Mouse (Mus musculus) small intestine, adult 2 months (tissue): ENCODE results near the gene Tmem110.

Source experiments
- CTCF ChIP-seq: fragments of 200-500 bp; IDR thresholded peaks from 2 replicates; pipeline ENCODE4 v1.5.1; 2012; ENCODE audit warnings: low read depth, mild to moderate bottlenecking, control low read depth, inconsistent platforms, low read length, moderate library complexity, mixed read lengths; ENCODE audit not compliant: insufficient replicate concordance, insufficient read length; ENCODE audit errors: extremely low read depth
- POLR2A ChIP-seq: fragments of 200-500 bp; IDR thresholded peaks from 2 replicates; pipeline ENCODE4 v1.6.1; 2012; ENCODE audit warnings: low read depth, mild to moderate bottlenecking, control low read depth, inconsistent platforms, low read length, moderate library complexity

DNA sequence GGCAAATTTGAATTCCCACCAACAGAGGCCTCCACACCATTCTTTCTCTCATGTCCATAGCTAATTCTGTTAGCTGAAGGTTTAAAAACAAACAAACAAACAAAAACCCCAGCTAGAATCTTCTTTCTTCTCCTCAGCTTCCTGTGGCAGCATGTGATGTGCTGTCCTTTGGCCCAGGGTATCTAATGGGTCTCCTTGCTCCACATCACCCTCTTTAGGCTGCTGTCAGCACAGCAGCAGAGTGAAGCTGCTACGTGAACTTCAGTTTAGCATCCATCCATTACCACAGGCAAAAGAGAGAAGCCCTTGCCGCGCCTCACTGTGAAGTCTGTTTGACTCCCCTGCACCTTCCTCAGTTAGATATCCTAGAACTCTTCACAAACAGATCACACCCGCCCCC, 32.6 kb downstream of the Tmem110 start:
- TF ChIP-seq POLR2A = no peak
- peak; percentile 25; the same call in 1 of the 2 replicates for TF ChIP-seq CTCF
